Mouse (Mus musculus) spleen, adult 2 months (tissue): ENCODE data around the gene Cyp2j6.

Experiments
- CTCF ChIP-seq: fragments of 200-500 bp; IDR thresholded peaks from 2 replicates; pipeline ENCODE4 v1.5.1; 2011; ENCODE audit warnings: mild to moderate bottlenecking, inconsistent platforms; ENCODE audit not compliant: insufficient read depth, insufficient read length, insufficient replicate concordance; ENCODE audit errors: extremely low read depth
- POLR2A ChIP-seq: fragments of 200-500 bp; IDR thresholded peaks from 2 replicates; pipeline ENCODE4 v1.6.1; 2011; ENCODE audit warnings: low read depth, low read length, inconsistent platforms

GRCm38 (mm10) chr4:96591791-96592150 lies 38.3 kb upstream of the Cyp2j6 start:
- TF ChIP-seq POLR2A (no peak), CTCF (no peak)
